Mouse (Mus musculus) brown adipose tissue, adult 24 weeks (tissue): ENCODE data around the gene Gm43302. TPM values are rescaled to one million over a fixed set of nuclear protein-coding genes. Genes with fewer than 3 reads are reported as not detected.
"Not testable (repeated sequence)": the region's sequence is repeated elsewhere in the genome, so short reads cannot be mapped to it uniquely, and the experiment has no call there.

ENCODE experiments used
- H3K27ac ChIP-seq: fragments of 200-500 bp; replicated peaks from 2 replicates; pipeline ENCODE4 v1.5.1; 2012; ENCODE audit warnings: low read depth, mild to moderate bottlenecking, low read length
- H3K4me1 ChIP-seq: fragments of 200-500 bp; 2 replicates; pipeline ENCODE4 v1.6.1; 2012; ENCODE audit warnings: low read length, mixed read lengths; ENCODE audit not compliant: control insufficient read depth, insufficient read depth, insufficient read length
- H3K4me3 ChIP-seq: fragments of 200-500 bp; 2 replicates; pipeline ENCODE4 v1.5.1; 2012; ENCODE audit warnings: low read depth, mild to moderate bottlenecking, low read length, moderate library complexity; ENCODE audit not compliant: insufficient read depth
- polyA plus RNA-seq: library from polyadenylated mRNA; stranded (reverse); fragments of >200 nt; gene quantifications from 2 replicates; pipeline ENCODE4 v1.2.4, GENCODE M21; 2012; ENCODE audit not compliant: missing spikeins, insufficient read depth, insufficient read length

Gm43302 gene
- polyA plus RNA-seq, 1 experiment, result 2.3 TPM

DNA sequence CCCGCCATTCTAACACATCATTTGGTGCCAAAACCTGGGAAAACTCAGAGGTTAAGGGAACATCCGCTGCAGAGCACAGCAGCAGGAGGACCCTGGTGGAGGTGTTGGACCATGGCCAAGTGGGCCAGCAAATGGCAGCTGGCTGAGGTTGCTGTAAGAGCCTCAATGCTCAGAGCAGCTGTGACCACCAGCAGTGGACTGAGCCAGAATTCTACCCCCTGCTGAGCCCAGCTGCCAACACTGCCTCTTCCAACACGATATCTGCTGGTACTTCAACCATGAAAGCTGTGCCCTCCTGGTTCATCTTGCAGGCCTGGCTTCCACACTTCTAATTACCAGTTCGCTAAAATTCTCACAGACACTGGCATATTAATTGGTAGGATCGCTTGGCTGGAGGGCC, 52.5 kb downstream of the Gm43302 start:
- H3K27ac ChIP-seq, H3K4me3 ChIP-seq, H3K4me1 ChIP-seq: not testable (repeated sequence)

DNA sequence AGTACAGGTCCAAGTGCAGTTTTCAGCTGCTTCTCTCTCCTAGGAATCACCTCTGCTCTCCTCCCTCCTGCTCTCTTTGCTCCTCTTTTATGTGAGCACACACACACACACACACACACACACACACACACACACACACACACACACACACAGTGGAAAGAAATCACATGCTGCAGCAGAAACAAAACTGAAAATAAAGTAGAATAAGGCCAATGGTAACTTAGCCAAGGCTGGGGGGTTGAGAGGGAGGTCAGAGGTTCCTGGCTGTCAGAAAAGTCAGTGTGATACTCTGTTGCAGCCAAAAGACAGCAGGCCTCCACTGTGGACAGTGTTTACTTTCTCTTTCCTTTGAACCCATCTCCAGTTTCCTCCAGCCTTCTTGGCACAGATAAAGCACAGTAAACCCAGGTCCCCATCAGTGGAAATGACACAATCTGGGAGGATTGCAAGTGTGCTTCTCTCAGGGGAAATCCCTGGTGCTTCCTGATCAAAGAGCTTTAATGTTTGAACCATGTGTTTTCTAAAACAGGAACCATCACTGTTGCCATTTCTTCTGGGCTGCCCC, 53.9 kb downstream of the Gm43302 start, which contains the start of gene Gbp10:
TSS of gene Gbp10 (minus strand) at position 51 of the 565 bp plus-strand sequence.
- H3K4me1 ChIP-seq, H3K4me3 ChIP-seq: not testable (repeated sequence)
- peak within 1 kb of the TSS; percentile 27 for H3K27ac ChIP-seq

DNA sequence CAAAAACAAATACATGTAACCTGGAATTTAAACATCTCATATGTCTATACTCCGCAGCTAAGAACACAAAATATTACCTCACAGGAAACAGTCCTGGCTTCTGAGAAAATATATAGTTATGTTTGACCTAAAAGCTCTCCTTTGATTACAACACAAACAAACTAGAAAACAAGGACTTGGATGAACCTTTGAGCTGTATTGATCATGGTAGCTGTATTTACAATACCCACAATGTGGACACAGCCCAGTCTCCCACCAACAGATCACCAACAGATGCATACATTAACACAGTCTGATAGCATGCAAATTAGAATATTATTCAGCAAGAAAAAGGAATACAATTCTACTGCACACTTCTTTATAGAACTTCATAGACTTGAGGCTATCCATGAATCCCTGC, 55.1 kb downstream of the Gm43302 start:
- not testable (repeated sequence) for H3K27ac ChIP-seq, H3K4me3 ChIP-seq, H3K4me1 ChIP-seq

DNA sequence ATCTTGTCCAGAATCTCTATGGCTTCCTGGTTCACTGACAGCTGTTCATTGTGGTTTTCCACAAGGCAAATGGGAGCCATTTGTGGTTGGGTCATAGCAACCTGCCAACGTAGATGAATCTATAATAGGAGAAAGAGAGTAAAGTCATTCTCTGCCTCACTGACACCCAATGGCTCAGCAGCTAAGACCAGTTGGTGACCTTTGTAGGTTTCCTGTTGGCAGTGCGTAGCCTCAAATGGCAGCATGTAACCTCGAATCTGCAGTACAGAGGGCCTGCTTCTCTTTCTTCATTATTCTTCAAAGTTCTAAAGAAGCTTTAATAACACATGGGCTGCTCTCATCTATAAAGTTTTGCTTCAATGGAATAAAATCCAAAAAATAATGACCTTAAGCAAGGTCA, 57.5 kb downstream of the Gm43302 start:
- H3K4me1 ChIP-seq, H3K4me3 ChIP-seq, H3K27ac ChIP-seq: not testable (repeated sequence)

DNA sequence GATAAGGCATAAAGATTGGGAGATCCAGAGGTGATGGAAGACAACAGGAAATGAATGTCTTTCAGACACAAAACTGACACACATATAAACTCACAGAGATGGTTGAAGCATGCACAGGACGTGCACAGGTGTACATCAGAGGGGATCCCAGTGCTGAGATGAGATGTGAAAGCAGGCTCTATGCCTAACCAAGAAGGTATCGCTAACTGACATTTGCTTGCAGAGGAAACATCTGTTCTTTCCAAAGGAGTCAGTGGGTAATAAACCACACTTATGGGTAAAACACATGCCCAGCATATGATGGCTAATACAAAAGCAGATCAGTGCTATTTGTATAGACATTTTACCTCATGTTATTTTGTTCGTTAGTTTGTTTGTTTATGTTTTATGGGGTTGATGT, 84.5 kb downstream of the Gm43302 start:
- H3K27ac ChIP-seq, H3K4me1 ChIP-seq, H3K4me3 ChIP-seq: not testable (repeated sequence)

DNA sequence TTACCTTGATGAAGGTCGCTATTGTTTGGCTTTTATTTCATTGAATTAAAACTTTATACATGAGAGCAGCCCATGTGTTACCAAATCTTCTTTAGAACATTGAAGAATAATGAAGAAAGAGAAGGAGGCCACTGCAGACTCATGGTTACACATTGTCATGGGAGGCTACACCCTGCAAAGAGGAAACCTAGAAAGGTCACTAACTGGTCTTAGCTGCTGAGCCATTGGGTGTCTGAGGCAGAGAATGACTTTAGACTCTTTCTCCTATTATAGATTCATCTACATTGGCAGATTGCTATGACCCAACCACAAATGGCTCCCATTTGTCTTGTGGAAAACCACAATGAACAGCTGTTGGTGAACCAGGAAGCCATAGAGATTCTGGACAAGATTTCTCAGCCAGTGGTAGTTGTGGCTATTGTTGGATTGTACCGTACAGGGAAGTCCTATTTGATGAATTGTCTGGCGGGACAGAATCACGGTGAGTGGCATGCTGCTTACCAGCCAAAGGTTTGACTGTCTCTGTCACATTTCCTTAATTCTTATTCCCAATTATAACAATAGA, 92.6 kb downstream of the Gm43302 start:
- H3K27ac ChIP-seq, H3K4me1 ChIP-seq, H3K4me3 ChIP-seq: not testable (repeated sequence)

DNA sequence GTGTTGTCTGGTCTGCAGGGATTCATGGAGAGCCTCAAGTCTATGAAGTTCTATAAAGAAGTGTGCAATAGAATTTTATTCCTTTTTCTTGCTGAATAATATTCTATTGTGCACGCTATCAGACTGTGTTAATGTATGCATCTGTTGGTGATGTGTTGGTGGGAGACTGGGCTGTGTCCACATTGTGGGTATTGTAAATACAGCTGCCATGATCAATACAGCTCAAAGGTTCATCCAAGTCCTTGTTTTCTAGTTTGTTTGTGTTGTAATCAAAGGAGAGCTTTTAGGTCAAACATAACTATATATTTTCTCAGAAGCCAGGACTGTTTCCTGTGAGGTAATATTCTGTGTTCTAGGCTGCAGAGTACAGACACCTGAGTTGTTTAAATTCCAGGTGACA, 94.3 kb downstream of the Gm43302 start:
- not testable (repeated sequence) for H3K27ac ChIP-seq, H3K4me1 ChIP-seq, H3K4me3 ChIP-seq

DNA sequence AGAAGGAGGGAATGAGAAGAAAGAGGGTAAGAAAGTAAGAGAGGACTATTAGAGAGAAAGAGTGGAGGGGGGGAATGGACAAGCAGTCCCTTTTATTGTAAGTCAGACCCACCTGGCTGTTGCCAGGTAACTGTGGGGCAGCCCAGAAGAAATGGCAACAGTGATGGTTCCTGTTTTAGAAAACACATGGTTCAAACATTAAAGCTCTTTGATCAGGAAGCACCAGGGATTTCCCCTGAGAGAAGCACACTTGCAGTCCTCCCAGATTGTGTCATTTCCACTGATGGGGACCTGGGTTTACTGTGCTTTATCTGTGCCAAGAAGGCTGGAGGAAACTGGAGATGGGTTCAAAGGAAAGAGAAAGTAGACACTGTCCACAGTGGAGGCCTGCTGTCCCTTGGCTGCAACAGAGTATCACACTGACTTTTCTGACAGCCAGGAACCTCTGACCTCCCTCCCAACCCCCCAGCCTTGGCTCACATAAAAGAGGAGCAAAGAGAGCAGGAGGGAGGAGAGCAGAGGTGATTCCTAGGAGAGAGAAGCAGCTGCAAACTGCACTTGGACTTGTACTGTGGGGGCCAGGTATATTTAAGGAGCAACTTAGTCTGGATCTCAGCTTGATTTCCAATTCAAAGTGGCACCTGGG, 95.5 kb downstream of the Gm43302 start:
- not testable (repeated sequence) for H3K4me1 ChIP-seq
- peak overlapping the region; percentile 20; the same call in 1 of the 2 replicates for H3K27ac ChIP-seq

DNA sequence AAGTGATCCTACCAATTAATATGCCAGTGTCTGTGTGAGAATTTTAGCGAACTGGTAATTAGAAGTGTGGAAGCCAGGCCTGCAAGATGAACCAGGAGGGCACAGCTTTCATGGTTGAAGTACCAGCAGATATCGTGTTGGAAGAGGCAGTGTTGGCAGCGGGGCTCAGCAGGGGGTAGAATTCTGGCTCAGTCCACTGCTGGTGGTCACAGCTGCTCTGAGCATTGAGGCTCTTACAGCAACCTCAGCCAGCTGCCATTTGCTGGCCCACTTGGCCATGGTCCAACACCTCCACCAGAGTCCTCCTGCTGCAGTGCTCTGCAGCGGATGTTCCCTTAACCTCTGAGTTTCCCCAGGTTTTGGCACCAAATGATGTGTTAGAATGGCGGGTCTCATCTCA, 97.2 kb downstream of the Gm43302 start:
- H3K4me3 ChIP-seq, H3K27ac ChIP-seq, H3K4me1 ChIP-seq: not testable (repeated sequence)

More for the DNA sequence above, 95.5 kb downstream of the Gm43302 start:
- H3K4me3 ChIP-seq, result not testable (repeated sequence)

DNA sequence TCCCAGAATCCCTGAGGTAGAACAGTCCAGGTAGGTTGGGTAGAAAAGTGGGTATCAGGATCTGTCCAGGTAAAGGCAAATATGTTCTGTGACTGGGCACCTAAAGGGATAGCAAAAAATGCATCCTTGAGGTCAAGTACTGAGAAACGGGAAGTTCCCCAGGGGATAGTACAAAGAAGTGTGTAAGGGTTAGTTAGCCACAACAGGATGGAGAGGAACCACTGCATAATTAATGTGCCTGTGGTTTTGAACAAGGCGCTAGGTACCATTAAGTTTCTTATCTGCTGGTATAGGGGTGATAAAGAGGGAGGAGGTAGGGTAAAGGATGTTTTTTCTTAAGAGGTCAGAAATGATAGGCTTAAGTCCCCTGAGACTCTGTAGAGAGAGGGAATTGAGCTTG, 101.0 kb downstream of the Gm43302 start:
- H3K4me1 ChIP-seq, H3K4me3 ChIP-seq, H3K27ac ChIP-seq: not testable (repeated sequence)

DNA sequence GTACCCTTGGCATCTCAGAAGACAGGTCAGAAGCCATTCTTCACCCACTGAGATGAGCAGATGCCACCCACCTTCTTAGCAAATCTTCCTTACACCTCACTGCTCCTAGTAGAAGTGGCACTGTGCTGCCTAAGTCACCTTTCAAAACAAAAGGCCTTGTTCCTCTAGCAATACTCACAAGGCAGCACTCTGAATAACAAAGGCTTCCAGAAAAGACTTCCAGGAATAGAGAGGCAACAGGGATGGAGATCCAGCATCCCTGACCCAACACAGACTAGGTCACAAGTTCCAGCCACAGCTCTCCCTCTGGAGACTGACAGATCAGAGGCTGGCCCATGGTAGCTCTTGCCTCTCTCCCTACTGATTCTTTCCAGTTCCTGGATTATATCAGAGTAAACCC, 112.0 kb downstream of the Gm43302 start:
- Histone ChIP-seq H3K4me1 (no peaks in the 10 kb centered on the region), H3K4me3 (no peak overlapping the region)

More for the DNA sequence above, 112.0 kb downstream of the Gm43302 start:
- H3K27ac ChIP-seq, result no peak overlapping the region

Other genes starting within 250 kb of the Gm43302 start
- gene Gbp9, start 154.2 kb downstream of the Gm43302 start, polyA plus RNA-seq, result 4.8 and 7.0 TPM in 2 replicates
- 2.1 TPM in 1 of 2 replicates, not detected in the other for gene Gbp8, start 154.2 kb downstream of the Gm43302 start, polyA plus RNA-seq
- gene Gbp4, start 154.1 kb downstream of the Gm43302 start, polyA plus RNA-seq, result 4.8 and 5.8 TPM in 2 replicates
- gene Gbp10, start 54.2 kb downstream of the Gm43302 start, polyA plus RNA-seq, result 0.52 and 1.3 TPM in 2 replicates
- gene Gbp6, start within 50 bp of the Gm43302 start, polyA plus RNA-seq, result 11.4 and 18.9 TPM in 2 replicates
- gene Lrrc8b, start 122.1 kb upstream of the Gm43302 start, polyA plus RNA-seq, result 1.0 and 3.7 TPM in 2 replicates
- 3.0 and 3.7 TPM in 2 replicates for gene Lrrc8c, start 225.7 kb upstream of the Gm43302 start, polyA plus RNA-seq